Mouse (Mus musculus) urinary bladder, postnatal 10 days (tissue): ENCODE data around the gene Naa11.

Experiments used
- DNase-seq: peaks from one replicate; pipeline ENCODE4 v3.0.0; 2022; ENCODE audit warnings: low spot score

Gene Naa11

DNA sequence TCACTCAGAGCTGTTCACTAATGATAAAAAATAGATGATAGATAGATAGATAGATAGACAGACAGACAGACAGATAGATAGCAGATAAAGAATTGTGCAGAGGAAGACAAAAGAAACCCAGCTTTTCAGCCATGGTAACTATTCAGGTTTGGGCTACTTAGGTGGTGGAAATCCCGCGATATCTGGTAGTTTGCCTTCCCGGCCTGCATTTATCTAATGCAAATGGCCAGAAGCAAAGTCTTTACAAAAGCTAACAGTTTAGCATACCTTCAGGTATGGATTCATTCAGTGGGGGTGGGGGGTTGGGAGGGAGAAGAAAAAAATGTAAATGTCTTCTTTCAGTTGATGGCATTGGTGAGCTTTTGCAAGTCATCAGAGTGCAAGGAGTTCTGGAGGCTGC lies 48.0 kb downstream of the Naa11 start:
- no peak for DNase-seq

DNA sequence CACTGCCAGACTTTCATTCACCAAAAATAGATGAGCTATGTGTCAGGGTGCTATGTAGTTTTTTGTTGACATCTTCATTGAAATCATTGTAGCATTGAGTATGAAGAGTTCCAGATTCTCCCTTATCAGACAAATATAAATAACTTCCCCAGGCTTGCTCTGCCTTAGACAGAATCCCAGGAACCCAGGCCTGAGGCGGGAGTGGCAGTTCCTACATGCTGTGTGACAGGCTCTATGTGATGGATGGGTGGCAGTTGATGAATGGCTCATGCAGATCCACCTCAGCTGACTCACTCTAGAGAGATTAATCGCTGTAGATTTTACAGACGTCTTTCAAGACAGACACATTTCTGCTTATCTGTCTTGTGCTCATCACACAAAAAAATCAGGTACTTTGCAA lies 57.4 kb downstream of the Naa11 start:
- no peak for DNase-seq
